Mouse (Mus musculus) frontal cortex, postnatal 10 days (tissue): ENCODE data around the gene Mycs.

ENCODE experiments used
- DNase-seq, 2 experiments: peaks; one replicate each; pipeline ENCODE4 v3.0.0; 2022; ENCODE audit warnings: low spot score in 2 of 2, mixed read lengths in 1 of 2

Mycs gene

GRCm38 (mm10) chrX:5469165-5469564 lies at the start of gene Mycs:
Gene Mycs, minus strand, starts transcription at chrX:5469265.
- no peak for DNase-seq

GRCm38 (mm10) chrX:5468022-5468421 lies 1.0 kb downstream of the Mycs start:
- peak in 1 of 2 experiments; percentile 10 for DNase-seq
